Mouse (Mus musculus) bone marrow, adult 2 months (tissue): Measurements from ENCODE around the gene Pogk. TPM values are rescaled to one million over a fixed set of nuclear protein-coding genes. Genes with fewer than 3 reads are reported as not detected.

Source experiments
- H3K27ac ChIP-seq: fragments of 200-500 bp; 2 replicates; pipeline ENCODE4 v1.5.1; 2012; ENCODE audit warnings: low read depth, mild to moderate bottlenecking, control low read depth, inconsistent platforms, low read length; ENCODE audit not compliant: control insufficient read depth, poor library complexity, insufficient read depth
- H3K4me1 ChIP-seq: fragments of 200-500 bp; 2 replicates; pipeline ENCODE4 v1.6.1; 2011; ENCODE audit warnings: low read length; ENCODE audit not compliant: control insufficient read depth, insufficient read depth
- H3K4me3 ChIP-seq: fragments of 200-500 bp; replicated peaks from 2 replicates; pipeline ENCODE3; 2011; ENCODE audit warnings: mild to moderate bottlenecking, low read depth, low read length, control low read depth; ENCODE audit not compliant: control insufficient read depth
- CTCF ChIP-seq: fragments of 200-500 bp; IDR thresholded peaks from 2 replicates; pipeline ENCODE4 v1.5.1; 2011; ENCODE audit warnings: low read length, control low read depth; ENCODE audit not compliant: control insufficient read depth, insufficient read depth
- POLR2A ChIP-seq: fragments of 200-500 bp; IDR thresholded peaks from 2 replicates; pipeline ENCODE4 v1.6.1; 2011; ENCODE audit warnings: low read depth, mild to moderate bottlenecking, control low read depth, low read length, borderline replicate concordance; ENCODE audit not compliant: control insufficient read depth
- WGBS: fragments of 180-500 bp; shearing (Covaris S2); methylation state at CpG from one replicate; pipeline ENCODE4 v1.1.7; 2018; 5-methylcytosine and 5-hydroxymethylcytosine counted together
- polyA plus RNA-seq: library from polyadenylated mRNA; stranded (reverse); fragments of >200 nt; gene quantifications from 2 replicates; pipeline ENCODE4 v1.2.4, GENCODE M21; 2011; ENCODE audit warnings: low replicate concordance; ENCODE audit not compliant: missing spikeins, insufficient read depth, insufficient read length

Gene Pogk
- polyA plus RNA-seq, 1 experiment: 3.4 TPM

- TF ChIP-seq POLR2A (no peak), CTCF (no peak)
- Histone ChIP-seq H3K4me3 (no peak overlapping the region), H3K27ac (no peak overlapping the region), H3K4me1 (no peaks in the 10 kb centered on the region)
Measured at GRCm38 (mm10) chr1:166363122-166363521, 46.5 kb downstream of the Pogk start.

GRCm38 (mm10) chr1:166362659-166363058 lies 47.0 kb downstream of the Pogk start:
- no peak overlapping the region for H3K27ac ChIP-seq

DNA sequence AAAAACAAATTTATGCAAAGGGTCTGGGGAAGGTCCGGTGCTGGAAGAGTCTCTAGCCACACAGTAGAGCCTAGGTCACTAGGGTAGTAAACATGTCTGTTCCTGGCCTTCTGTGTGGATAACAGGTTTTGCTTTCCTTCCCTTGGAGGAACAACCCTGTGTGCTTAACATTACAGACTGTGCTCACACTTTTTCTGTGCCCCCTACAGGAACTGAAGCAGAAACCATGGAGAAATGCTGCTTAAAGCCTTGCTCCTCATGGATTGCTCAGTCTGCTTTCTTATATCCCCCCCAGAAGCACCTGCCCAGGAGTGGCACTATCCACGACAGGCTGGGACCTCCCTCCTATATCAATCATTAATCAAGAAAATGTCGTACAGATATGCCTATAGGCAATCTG lies 47.8 kb downstream of the Pogk start:
- no peak overlapping the region for H3K27ac ChIP-seq
- no peaks in the 10 kb centered on the region for H3K4me1 ChIP-seq
- WGBS: 66% methylated on average over 3 of the region's 3 CpGs
- TF ChIP-seq CTCF (no peak), POLR2A (no peak)
- H3K4me3 ChIP-seq: no peak overlapping the region

More at GRCm38 (mm10) chr1:166362659-166363058, 47.0 kb downstream of the Pogk start:
- H3K4me3 ChIP-seq: no peak overlapping the region
- H3K4me1 ChIP-seq: no peaks in the 10 kb centered on the region
- TF ChIP-seq CTCF (no peak), POLR2A (no peak)
- 79% methylated on average over 3 of the region's 3 CpGs for WGBS

DNA sequence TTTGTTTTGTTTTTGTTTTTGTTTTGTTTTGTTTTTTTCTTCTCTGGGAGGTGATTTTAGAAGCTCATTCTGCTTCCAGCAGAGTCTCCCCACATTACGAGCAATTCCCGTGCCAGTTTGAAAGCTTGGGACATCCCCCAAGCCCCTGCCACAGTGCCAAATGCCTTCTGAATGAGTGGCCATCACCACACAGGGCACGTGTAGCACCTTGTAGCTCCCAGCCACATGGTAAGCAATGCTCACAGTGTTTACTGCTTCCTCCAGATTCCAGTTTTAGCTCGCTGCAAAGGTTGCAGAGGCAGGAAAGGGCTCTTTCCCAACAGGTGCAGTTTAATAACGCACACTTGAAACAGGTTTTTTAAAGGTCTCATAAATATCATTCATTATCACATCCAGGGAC lies 48.8 kb downstream of the Pogk start:
- 62% methylated on average over 5 of the region's 5 CpGs for WGBS
- TF ChIP-seq CTCF (no peak), POLR2A (no peak)
- no peaks in the 10 kb centered on the region for H3K4me1 ChIP-seq
- no peak overlapping the region for H3K4me3 ChIP-seq
- no peak overlapping the region for H3K27ac ChIP-seq

DNA sequence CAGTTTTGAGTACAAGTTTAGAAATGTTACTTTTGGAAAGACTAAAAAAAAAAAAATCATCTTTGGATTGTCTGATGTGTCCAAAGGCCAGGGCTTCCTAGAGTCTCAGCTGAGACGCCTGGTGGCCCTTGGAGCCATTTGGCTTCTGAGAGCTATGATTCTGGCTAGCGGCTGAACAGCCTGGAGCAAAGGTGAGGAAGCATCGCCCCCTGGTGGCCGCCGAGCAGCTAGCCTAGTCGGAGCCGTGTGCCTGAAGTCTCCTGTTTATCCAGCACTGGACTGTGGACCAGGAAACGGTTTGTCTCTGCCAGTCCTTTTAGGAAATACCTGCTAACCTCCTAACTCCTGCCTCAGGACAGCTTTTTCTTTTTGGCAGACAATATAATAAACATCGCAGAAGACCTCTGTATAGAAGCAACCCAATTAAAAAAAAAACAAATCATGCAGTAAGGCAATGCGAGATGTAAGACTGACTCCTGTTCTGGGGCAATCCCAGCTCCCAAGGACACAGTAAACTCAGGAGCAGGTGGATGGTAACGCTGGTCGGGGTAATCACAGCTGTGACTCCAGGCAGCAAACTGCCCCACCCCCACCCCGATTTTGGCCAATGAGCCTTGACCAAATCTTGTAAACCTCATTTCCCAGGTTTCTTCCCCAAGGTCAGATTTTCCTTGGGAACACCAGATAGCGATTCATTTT lies 49.4 kb downstream of the Pogk start:
- Histone ChIP-seq H3K4me3 (no peak overlapping the region), H3K4me1 (no peaks in the 10 kb centered on the region), H3K27ac (no peak overlapping the region)
- WGBS: 23% methylated on average over 14 of the region's 14 CpGs
- TF ChIP-seq CTCF (peak; percentile 93), POLR2A (no peak)

GRCm38 (mm10) chr1:166349751-166350150 lies 59.9 kb downstream of the Pogk start:
- Histone ChIP-seq H3K4me3 (no peak overlapping the region), H3K27ac (no peak overlapping the region), H3K4me1 (peaks cover 5% of the 10 kb centered on the region; the same call in 1 of the 2 replicates)
- 77% methylated on average over 11 of the region's 11 CpGs for WGBS
- no peak for TF ChIP-seq CTCF

GRCm38 (mm10) chr1:166349341-166349740 lies 60.3 kb downstream of the Pogk start:
- TF ChIP-seq CTCF (no peak), POLR2A (no peak)
- WGBS: 78% methylated on average over 3 of the region's 3 CpGs
- H3K4me1 ChIP-seq: peaks cover 5% of the 10 kb centered on the region; the same call in 1 of the 2 replicates
- H3K4me3 ChIP-seq: no peak overlapping the region
- H3K27ac ChIP-seq: no peak overlapping the region

DNA sequence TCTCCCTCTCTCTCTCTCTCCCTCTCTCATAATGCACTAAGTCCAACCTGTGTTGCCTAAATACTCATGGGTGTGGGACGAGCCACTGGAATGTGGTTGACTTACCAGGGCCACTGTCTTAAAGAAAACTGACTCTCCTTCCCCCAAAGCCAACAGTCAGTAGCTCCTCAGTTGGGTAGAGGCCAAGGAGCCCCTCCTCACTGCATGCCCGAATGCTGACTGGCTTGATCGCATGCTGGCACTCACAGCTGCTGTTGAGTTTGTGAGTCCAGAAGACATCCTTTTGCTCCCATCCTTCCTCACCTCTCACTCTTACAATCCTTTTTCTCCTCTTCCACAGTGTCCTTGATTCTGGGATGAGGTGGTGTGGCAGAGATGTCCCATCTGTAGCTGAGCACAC lies 62.8 kb downstream of the Pogk start:
- Histone ChIP-seq H3K27ac (no peak overlapping the region), H3K4me3 (no peak overlapping the region), H3K4me1 (peaks cover 5% of the 10 kb centered on the region; the same call in 1 of the 2 replicates)
- TF ChIP-seq CTCF (no peak), POLR2A (no peak)
- WGBS: 80% methylated on average over 3 of the region's 3 CpGs

DNA sequence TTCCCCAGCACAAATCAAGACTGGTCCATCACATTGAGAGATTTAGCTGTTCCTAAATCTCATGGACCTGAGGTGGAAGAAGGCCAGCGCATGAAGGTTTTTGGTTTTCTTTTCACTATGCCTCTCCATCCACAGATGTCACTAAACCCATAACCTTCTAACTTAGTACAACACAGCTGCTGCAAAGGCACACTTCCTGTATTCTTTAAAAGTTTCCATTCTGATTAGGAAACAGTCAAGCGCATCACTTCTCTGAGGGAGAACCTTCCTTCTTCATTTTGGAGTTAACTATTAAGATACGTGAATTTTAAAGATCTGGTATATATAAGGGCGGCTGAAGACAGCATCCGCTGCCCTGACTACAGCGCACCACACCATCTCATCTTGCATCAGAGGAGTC lies 64.1 kb downstream of the Pogk start:
- peak overlapping the region; percentile 55 for H3K27ac ChIP-seq
- TF ChIP-seq POLR2A (no peak), CTCF (no peak)
- 69% methylated on average over 6 of the region's 6 CpGs for WGBS
- H3K4me1 ChIP-seq: peaks cover 5% of the 10 kb centered on the region; the same call in 1 of the 2 replicates
- H3K4me3 ChIP-seq: no peak overlapping the region
